Mouse (Mus musculus) thymus, adult 2 months (tissue): ENCODE data around the gene Grem2.

Experiments
- CTCF ChIP-seq: fragments of 200-500 bp; IDR thresholded peaks from 2 replicates; pipeline ENCODE4 v1.5.1; 2012; ENCODE audit warnings: mild to moderate bottlenecking, control low read depth, low read length, moderate library complexity, borderline replicate concordance; ENCODE audit not compliant: control insufficient read depth, poor library complexity, insufficient read depth; ENCODE audit errors: extremely low read depth
- POLR2A ChIP-seq: fragments of 200-500 bp; IDR thresholded peaks from 2 replicates; pipeline ENCODE4 v1.6.1; 2012; ENCODE audit warnings: mild to moderate bottlenecking, low read length, control low read depth, moderate library complexity; ENCODE audit not compliant: control insufficient read depth, poor library complexity, insufficient read depth; ENCODE audit errors: extremely low read depth

DNA sequence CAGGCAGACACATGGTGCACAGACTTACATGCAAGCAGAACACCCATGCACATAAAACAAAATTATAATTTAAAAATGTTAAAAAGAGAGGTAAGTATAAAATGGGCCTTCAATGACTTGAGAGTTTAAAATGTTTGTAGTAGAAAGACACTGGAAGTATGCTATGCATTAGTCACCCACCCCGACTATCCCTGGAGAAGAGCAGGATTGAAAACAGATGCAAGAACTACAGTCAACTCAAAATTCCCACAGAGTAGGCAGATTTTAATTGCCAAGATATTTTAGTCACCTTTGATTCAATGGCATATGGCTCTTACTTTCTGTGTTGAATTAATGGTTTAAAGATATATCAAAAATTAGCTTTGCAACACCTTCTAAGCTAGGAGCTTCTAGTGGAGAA, 39.1 kb downstream of the Grem2 start:
- no peak for TF ChIP-seq CTCF
- TF ChIP-seq POLR2A = no peak
